Mouse (Mus musculus) urinary bladder, postnatal 36 days (tissue): ENCODE data around the gene A630095N17Rik.

Source experiments
- DNase-seq, 2 experiments: peaks; one replicate each; pipeline ENCODE4 v3.0.0; 2022; ENCODE audit warnings: low spot score in 2 of 2, mixed read lengths in 1 of 2

A630095N17Rik gene

GRCm38 (mm10) chr1:75214442-75214841 is 17.5 kb downstream of the A630095N17Rik start:
- DNase-seq: no peak

DNA sequence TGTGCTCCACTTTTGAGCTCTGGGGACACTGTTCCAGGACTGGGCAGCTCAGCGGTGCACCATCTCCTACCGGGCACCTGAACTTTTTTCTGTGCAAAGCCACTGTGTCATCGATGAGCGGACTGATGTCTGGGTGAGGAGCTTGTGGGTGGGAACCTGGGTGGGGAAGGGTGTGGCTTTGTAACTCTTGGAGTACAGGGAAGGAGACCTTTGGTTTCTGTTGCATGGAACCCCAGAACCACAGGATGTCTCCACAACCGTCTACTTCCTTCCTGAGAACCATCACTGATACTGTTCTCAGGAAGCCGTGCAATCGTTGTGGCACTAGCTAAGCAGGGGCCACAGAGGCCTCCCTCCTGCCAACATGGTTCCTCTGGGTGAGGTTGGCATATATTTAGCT is 18.8 kb downstream of the A630095N17Rik start:
- no peak for DNase-seq

GRCm38 (mm10) chr1:75212542-75212941 is 19.4 kb downstream of the A630095N17Rik start:
- DNase-seq: no peak

- no peak for DNase-seq
These were observed 20.7 kb downstream of the A630095N17Rik start for GRCm38 (mm10) chr1:75211141-75211708.

DNA sequence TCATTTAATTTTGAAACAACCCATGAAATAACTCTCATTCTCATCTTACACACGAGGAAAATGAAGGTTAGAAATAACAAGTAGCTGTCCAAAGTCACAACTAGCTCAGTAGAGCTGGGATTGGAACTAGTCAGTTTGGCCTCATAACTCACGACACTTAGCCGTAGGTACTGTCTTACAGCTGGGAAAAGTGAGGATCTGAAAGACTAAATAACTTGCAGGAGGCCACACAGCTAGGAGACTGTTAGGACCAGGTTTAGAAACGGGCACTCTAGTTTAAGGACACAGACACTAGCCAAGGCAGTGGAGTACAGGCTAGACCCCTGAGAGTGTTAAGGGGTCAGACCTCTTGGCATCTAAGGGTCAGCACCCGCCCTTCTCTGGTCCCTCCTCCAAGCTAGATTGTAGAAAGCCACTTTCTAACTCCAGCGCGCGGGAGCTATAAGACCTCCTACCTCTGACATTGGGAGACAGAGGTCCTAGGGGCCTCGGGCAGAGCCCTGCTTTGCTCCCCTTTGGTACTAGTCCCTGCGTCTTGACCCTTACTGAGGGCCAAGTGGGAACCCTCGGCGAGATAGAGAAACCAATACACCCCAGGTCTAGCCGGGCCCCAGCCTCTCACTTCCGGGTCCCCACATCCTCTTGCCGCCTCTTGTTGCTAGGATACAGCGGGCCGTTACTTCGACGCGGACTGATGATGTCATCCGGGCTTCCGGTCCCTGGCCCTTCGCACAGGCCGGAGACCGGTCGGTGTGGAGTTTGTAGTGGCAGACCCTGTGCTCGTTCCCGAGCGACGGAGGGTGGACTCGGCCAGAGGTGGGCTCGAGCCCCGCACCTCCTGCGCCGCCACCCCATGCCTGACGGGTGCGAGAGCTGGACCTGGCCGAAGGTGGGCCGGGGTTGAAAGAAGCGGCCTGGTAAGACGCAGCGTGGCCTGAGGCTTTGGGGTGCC is 21.5 kb downstream of the A630095N17Rik start, which contains the start of the genes Glb1l and Stk16:
Gene Glb1l, minus strand, starts transcription at position 678 of the 952 bp plus-strand sequence.
Gene Stk16, plus strand, starts transcription at position 703 of the 952 bp plus-strand sequence.
- peak; percentile 95 to 97 for DNase-seq

GRCm38 (mm10) chr1:75208967-75209678 is 22.8 kb downstream of the A630095N17Rik start:
- peak; percentile 38 to 41 for DNase-seq

DNA sequence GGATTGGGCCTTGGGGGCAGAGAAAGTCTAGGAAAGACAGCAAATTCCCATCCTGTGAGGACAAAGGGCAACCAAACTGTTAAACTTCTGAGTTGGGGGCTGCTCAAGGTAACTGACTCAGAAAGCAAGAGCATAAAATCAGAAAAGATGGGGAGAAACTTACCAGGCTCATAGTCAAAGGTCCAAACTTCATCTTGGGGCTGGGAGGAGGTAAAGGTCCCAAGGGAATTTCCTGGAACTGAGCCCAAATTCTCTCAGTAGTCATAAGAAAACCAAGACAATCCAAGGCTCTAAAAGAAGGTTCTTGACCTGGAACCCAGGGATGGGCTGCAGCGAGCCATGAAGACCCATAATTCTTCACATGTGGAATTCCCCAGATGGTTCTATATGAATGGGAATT is 30.7 kb downstream of the A630095N17Rik start:
- DNase-seq: no peak

- peak; percentile 19 to 54 for DNase-seq
These were observed 39.5 kb downstream of the A630095N17Rik start for GRCm38 (mm10) chr1:75192452-75192851.

DNA sequence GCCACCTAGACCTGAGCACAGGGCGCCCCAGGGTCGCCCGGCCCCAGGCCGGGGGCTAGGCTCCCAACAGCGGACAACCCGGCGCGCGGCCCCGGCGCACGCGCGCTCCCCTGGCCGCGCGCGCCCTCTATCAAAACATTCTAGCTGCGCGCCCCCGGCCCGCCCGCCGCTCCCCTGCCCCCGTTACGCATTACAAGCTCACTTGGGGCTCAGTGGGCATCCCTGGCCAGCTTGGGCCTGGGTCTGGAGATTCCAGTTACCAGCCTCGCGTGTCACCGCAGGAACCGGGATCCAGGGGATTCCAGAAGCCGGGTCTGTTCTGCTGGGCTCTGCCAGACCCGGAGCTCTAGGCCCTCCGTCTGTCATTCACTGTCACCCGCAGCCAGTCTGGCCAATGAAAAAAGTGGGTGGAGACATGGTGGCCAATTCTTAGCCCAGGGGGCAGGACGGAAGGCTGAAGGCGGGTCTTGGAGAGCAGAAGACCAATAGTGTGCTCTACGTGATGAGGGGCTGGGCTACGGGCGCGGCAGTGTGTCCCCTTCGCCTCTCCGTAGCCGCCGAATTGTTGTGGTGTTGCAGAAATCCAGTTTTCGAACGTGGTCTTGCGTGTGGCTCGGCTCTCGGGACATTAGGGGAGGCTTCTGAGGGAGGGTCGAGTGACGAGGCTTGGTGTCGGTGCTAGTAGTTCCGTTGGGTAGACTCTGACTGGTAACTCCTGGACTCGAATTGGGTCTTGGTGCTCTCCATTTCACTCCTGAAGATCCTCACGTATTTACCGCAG is 40.1 kb downstream of the A630095N17Rik start, which contains the start of the genes Ankzf1 and Atg9a:
Gene Ankzf1, plus strand, starts transcription at position 530 of the 781 bp plus-strand sequence.
Gene Atg9a, minus strand, starts transcription at position 575 of the 781 bp plus-strand sequence.
- peak; percentile 91 to 96 for DNase-seq

DNA sequence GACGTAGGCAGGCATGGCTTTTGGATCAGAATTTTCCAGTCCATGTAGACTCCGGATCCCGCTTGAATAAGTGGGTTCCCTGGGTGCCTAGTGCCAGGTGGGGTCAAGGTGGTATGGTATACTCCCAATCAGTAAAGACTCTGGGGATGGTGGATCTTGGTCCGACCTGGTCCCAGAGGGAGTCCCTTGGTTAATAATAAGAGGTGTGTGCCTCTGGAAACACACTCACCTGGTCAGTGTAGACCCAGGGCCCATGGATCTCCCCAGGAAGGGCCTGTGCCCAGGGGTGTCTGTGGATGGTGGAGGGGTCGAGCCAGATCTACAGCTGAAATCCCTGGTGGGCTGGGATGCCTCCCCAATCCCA is 40.7 kb downstream of the A630095N17Rik start:
- DNase-seq: no peak

DNA sequence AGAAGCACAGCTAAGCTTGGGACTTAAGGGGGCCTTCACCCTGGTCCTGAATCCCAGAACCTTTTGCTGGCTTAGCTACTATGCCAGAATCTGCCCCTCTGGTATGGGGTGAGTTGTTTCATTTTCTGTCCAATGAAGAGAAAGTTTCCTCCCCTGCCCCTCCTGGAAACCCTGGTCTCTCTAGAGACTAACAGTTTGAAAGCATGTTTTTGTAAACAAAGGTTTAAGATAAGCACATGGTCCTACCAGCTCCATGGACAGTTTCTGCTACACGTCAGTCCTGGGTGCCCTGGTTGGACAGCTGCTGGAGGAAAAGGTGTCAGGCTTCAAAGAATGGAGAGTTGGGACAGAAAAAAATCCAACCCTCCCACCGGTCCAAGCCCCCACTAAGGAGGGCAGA is 41.3 kb downstream of the A630095N17Rik start:
- DNase-seq: no peak

DNA sequence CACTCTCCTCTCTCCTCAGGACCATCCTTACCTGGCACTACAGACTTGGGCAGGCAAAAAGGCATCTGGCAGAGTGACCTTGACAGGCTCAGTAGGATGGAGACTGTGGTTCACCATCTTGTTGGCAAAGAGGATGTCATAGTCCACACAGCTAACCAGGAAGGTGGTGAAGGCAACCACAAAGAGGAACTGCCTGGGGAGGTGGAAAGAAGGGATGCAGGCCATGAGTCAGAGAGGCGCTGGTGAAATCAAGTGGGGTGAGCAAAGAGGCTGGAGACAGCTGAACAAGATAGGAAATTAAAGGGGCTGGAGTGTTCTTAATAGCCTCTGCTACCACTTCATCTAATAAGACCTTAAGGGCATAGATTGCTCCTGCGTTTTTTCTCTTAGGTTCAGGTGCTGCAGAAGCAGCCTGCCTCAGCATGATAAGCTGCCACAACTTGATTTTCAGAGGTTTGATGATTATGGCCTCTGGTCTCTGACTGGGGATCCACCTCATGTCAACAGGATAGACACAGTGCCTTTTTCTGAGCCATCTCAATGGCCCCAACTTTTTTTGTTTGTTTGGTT is 43.9 kb downstream of the A630095N17Rik start:
- DNase-seq: no peak

DNA sequence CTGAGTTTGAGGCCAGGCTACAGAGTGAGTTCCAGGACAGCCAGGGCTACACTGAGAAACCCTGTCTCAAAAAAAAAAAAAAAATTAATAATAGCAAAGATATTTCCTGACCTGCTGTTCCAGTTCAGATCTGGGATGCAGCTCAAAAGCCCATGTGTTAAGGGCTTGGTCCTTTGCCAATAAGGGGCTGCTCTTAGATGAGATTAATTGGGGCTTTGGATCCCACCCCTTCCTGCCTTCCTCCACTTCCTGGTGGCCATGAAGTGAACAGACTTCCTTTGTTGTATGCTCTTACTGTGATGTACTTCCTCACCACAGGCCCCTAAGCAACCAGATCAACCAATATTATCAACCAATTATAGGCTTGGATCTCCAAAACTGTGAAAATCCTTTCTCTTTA is 44.8 kb downstream of the A630095N17Rik start:
- no peak for DNase-seq

GRCm38 (mm10) chr1:75185495-75185894 is 46.4 kb downstream of the A630095N17Rik start:
- no peak for DNase-seq

DNA sequence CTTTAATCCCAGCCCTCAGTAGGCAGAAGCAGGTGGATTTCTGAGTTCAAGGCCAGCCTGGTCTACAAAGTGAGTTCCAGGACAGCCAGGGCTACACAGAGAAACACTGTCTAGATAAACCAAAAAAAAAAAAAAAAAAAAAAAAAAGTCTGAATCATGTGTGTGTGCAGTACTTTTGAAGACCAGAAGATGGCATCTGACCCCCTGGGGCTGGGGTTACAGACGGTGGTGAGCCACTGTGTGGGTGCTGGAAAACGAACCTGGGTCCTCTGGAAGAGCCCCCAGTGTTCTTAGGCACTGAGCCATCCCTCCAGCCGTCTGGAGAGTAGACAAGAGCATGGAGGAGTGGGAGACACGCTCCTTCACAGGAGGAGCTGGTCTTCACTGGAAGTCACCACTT is 49.7 kb downstream of the A630095N17Rik start:
- DNase-seq: no peak

GRCm38 (mm10) chr1:75181377-75181870 is 50.5 kb downstream of the A630095N17Rik start:
- DNase-seq: no peak

DNA sequence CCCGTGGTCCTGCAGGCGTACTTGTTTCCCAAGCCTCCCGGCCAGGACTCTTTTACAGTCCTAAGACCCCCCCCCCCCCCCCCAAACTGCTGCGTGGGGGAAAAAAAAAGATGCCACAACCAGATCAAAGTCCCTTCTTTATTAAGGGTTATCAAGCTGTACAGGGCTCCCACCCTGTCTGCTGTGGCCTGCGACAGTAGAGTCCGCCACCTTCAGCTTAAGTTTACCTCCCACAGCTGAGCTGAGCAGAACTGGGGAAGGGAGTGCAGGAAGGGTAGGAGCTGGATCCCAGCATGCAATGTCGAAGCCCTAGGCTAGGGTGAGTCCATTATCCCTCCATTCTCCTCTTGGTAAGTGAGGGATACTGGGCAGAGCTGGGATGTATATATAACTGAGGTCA is 51.2 kb downstream of the A630095N17Rik start:
- no peak for DNase-seq

- DNase-seq: peak; percentile 75 to 88
These were observed 51.8 kb downstream of the A630095N17Rik start, which contains the start of gene Abcb6 for GRCm38 (mm10) chr1:75180105-75180590. Gene Abcb6, minus strand, starts transcription at chr1:75180392.

DNA sequence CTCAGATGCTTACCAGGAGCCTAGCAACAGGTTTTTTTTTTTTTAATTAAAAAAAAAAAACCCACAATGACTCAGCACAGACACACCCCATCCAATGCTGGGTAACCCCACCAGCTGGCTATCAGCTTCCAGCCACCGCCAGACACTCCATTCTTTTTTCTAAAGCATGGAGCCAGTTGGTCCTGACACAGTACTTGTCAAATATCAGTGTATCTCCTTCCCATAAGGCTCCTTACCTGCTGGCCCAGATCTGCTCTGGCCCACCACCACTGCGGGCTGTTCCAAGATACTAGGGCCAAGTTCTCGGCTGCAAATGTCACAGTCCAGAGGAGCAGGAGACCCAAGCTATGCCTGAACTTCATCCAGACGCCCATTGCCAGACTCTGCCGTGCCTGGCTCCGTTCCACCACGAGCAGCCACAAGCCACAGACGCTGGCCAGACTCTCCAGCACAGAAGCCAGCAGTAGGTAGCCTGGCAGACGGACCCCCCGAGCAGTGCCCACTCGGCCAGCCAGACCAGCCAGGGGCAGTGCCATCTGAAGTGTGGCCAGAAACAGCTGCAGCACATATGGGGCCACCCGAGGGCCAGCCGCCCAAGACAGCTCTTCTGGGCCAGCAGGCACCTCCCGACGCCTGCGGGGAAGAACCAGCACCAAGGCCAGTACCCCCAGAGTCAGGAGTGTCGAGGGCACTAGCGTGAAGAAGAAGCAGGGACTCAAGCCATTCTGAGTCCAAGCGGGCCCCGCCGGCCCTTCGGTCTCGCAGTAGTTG is 52.4 kb downstream of the A630095N17Rik start:
- DNase-seq: peak in 1 of 2 experiments; percentile 35
